Mouse (Mus musculus) embryo, embryonic 10 days (tissue): ENCODE measurements at regions not wholly inside any gene's neighbourhood (a gene's known extent, or its start where the extent isn't known, plus 50 kb on each side); places are given as distances from the start of the nearest gene placed in this dataset.
"Not testable (repeated sequence)": the region's sequence is repeated elsewhere in the genome, so short reads cannot be mapped to it uniquely, and the experiment has no call there.

Experiments
- DNase-seq: peaks from one replicate; pipeline ENCODE4 v3.0.0-alpha.2; 2015; ENCODE audit warnings: low spot score

GRCm38 (mm10) chr9:25655767-25656513, 174.6 kb downstream of the Eepd1 start:
- DNase-seq = peak; percentile 72

DNA sequence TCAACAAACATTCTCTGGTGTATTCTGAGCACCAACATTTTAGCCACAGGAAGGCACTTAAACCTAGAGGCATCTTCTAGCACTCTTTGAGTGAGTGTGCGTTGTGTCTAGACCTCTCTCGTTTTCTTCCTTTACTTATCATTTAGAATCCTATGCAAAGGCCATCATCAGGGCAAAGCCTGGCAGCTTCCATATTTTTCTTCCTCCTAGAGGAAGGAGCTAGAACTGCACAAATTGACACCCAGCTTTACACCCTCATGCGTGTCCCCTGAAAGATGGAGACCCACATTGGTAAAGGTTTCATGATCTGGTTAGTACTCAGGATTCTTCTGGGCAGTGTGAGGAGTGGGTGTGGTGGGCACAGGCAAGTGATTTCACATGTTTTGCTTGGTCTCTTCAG, 175.2 kb downstream of the Eepd1 start:
- DNase-seq = no peak

GRCm38 (mm10) chr9:25683635-25684333, 202.4 kb downstream of the Eepd1 start:
- no peak for DNase-seq

- peak; percentile 69 for DNase-seq
These were observed 212.3 kb downstream of the Eepd1 start for GRCm38 (mm10) chr9:25693632-25694031.

DNA sequence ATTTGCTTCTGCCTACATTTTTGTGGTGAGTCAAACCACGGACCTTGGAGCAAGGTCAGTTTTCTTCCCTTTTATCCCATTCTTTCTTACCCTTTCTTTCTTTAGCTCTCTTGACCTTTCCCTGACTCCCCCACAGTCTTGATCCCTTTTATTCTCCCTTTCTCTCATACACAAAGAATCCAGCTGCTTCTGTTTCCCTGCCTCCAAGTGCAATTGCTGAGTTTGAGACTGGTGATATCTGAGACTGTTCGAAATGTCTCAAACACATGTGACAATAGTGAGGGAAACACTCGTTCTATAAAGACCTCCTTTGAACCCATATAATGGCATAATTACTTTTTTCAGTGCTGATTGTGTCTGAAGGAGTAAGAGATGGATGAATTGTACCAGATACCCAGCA, 213.7 kb downstream of the Eepd1 start:
- DNase-seq = peak; percentile 69

DNA sequence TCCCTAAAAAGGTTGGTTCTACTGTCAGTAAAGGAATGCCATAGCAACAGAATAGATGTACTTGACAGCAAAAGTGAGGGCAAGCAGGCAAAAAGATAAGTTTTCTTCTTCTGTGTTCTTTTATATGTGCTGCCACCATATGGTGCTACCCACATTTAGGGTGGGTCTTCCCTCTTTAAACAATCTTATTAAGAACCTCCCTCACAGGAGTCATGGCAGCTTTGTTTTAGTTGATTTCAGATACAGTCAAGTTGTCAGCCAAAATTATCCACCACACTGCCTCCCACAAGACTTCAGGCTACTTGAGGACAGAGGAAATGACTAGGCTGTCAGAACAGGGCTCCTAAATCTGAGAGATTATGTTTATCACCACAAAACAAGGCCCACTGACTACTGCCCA, 232.3 kb downstream of the Eepd1 start:
- DNase-seq = no peak

DNA sequence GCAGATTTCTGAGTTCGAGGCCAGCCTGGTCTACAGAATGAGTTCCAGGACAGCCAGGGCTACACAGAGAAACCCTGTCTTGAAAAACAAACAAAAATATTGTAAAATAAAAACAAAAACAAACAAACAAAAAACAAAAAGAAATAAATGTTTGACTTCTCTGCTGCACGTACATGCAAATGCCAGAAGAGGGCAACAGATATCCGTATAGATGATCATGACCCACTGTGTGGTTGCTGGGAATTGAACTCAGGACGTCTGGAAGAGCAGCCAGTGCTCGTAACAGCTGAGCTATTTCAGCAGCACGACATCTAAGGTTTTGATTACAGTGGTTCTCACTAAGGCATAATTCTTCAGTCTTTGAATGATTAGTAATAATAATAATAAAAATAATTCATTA, 262.8 kb downstream of the Eepd1 start:
- no peak for DNase-seq

- no peak for DNase-seq
These were observed 269.8 kb downstream of the Eepd1 start for GRCm38 (mm10) chr9:25751138-25751537.

GRCm38 (mm10) chr9:25773899-25774298, 292.6 kb downstream of the Eepd1 start:
- no peak for DNase-seq

GRCm38 (mm10) chr9:25782631-25783030, 301.3 kb downstream of the Eepd1 start:
- no peak for DNase-seq

GRCm38 (mm10) chr9:25795142-25795910, 314.0 kb downstream of the Eepd1 start:
- no peak for DNase-seq

GRCm38 (mm10) chr9:25809562-25809961, 328.2 kb downstream of the Eepd1 start:
- DNase-seq = no peak

- no peak for DNase-seq
These were observed 351.9 kb downstream of the Eepd1 start for GRCm38 (mm10) chr9:25833295-25833694.

GRCm38 (mm10) chr9:25849914-25850313, 368.6 kb downstream of the Eepd1 start:
- not testable (repeated sequence) for DNase-seq

- not testable (repeated sequence) for DNase-seq
These were observed 369.3 kb downstream of the Eepd1 start for GRCm38 (mm10) chr9:25850608-25851007.

- no peak for DNase-seq
These were observed 373.2 kb downstream of the Eepd1 start for GRCm38 (mm10) chr9:25854545-25854944.

- DNase-seq = no peak
These were observed 388.9 kb downstream of the Eepd1 start for GRCm38 (mm10) chr9:25870260-25870659.

DNA sequence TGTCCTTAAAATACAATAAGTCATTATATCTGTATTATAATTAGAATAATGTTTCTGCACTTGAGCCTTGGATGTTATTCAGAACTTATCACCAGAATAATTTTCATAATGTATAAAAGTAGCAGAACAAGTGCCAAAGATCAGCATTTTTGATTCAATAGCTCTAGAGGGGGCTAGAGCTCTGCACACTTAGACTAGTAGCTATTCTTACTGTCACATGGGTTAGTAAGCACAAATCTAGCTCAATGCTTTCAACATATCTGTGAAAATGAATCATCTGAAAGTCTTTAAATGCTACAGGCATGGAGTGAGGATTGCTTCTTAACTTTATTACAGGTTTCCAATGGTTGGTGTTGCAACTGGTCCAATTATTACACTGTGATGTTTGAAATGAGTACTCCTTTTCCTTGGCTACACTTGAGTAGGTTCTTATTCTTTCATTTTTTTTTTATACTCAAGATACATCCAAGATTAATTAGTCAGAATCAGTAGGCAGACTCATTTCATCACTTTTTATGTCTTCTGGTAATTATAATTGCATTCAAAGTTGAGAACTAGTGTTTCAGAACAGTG, 415.1 kb downstream of the Eepd1 start:
- no peak for DNase-seq
